Mouse (Mus musculus): ENCODE results near the gene AI854703.
"Not testable (repeated sequence)": the region's sequence is repeated elsewhere in the genome, so short reads cannot be mapped to it uniquely, and the experiment has no call there.

The AI854703 gene

GRCm38 (mm10) chr6:48614756-48615155 is 11.8 kb upstream of the AI854703 start:
- DNase-seq (ENCODE audit: low spot score) = no peak

- DNase-seq (ENCODE audit: low spot score) = no peak
Measured at GRCm38 (mm10) chr6:48620031-48620430, 6.5 kb upstream of the AI854703 start.

GRCm38 (mm10) chr6:48622186-48622843 is 4.2 kb upstream of the AI854703 start:
- DNase-seq (ENCODE audit: low spot score) = not testable (repeated sequence)

GRCm38 (mm10) chr6:48623460-48623859 is 3.1 kb upstream of the AI854703 start:
- no peak for DNase-seq (ENCODE audit: low spot score)

- no peak for DNase-seq (ENCODE audit: low spot score)
Measured at GRCm38 (mm10) chr6:48626984-48627383, 420 bp downstream of the AI854703 start.

- DNase-seq (ENCODE audit: low spot score) = no peak
Measured at GRCm38 (mm10) chr6:48627511-48627924, 954 bp downstream of the AI854703 start.

- DNase-seq (ENCODE audit: low spot score) = no peak
Measured at GRCm38 (mm10) chr6:48628377-48628776, 1.8 kb downstream of the AI854703 start.

- no peak for DNase-seq (ENCODE audit: low spot score)
Measured at GRCm38 (mm10) chr6:48628808-48629660, 2.5 kb downstream of the AI854703 start.

- no peak for DNase-seq (ENCODE audit: low spot score)
Measured at GRCm38 (mm10) chr6:48629661-48630034, 3.1 kb downstream of the AI854703 start.

- no peak for DNase-seq (ENCODE audit: low spot score)
Measured at GRCm38 (mm10) chr6:48630831-48631230, 4.3 kb downstream of the AI854703 start.

GRCm38 (mm10) chr6:48635105-48635504 is 8.5 kb downstream of the AI854703 start:
- no peak for DNase-seq (ENCODE audit: low spot score)

- no peak for DNase-seq (ENCODE audit: low spot score)
Measured at GRCm38 (mm10) chr6:48636515-48636914, 10.0 kb downstream of the AI854703 start.

GRCm38 (mm10) chr6:48637811-48638500 is 11.4 kb downstream of the AI854703 start:
- no peak for DNase-seq (ENCODE audit: low spot score)

GRCm38 (mm10) chr6:48638553-48638952 is 12.0 kb downstream of the AI854703 start:
- DNase-seq (ENCODE audit: low spot score) = no peak

- no peak for DNase-seq (ENCODE audit: low spot score)
Measured at GRCm38 (mm10) chr6:48641391-48641790, 14.8 kb downstream of the AI854703 start.

- DNase-seq (ENCODE audit: low spot score) = no peak
Measured at GRCm38 (mm10) chr6:48642764-48643292, 16.3 kb downstream of the AI854703 start.

- no peak for DNase-seq (ENCODE audit: low spot score)
Measured at GRCm38 (mm10) chr6:48645660-48646308, 19.2 kb downstream of the AI854703 start.

GRCm38 (mm10) chr6:48646309-48646690 is 19.7 kb downstream of the AI854703 start:
- no peak for DNase-seq (ENCODE audit: low spot score)

- DNase-seq (ENCODE audit: low spot score) = no peak
Measured at GRCm38 (mm10) chr6:48646995-48647394, 20.4 kb downstream of the AI854703 start, which contains the start of gene Gimap8. TSS of gene Gimap8 (plus strand) at chr6:48647234.

GRCm38 (mm10) chr6:48647611-48648010 is 21.0 kb downstream of the AI854703 start:
- no peak for DNase-seq (ENCODE audit: low spot score)

- no peak for DNase-seq (ENCODE audit: low spot score)
Measured at GRCm38 (mm10) chr6:48648779-48649178, 22.2 kb downstream of the AI854703 start.

- no peak for DNase-seq (ENCODE audit: low spot score)
Measured at GRCm38 (mm10) chr6:48650041-48650440, 23.5 kb downstream of the AI854703 start.
